Mouse (Mus musculus) common myeloid progenitor, adult 5-6 weeks (primary cell): ENCODE data around the gene Cd164l2. TPM values are rescaled to one million over a fixed set of nuclear protein-coding genes. Genes with fewer than 3 reads are reported as not detected.

Source experiments
- ATAC-seq: replicated peaks from 2 replicates; pipeline ENCODE4 v1.8.0; 2016; ENCODE audit warnings: low read depth, mild to moderate bottlenecking, moderate TSS enrichment, inconsistent platforms; ENCODE audit not compliant: poor library complexity, severe bottlenecking
- total RNA-seq: library from RNA; stranded (forward); fragments of 200-1000, 187-1606 nt; gene quantifications from 2 replicates; pipeline ENCODE4 v1.2.3, GENCODE M21; 2017

The Cd164l2 gene
- total RNA-seq, 1 experiment from 2014 or later = not detected

- ATAC-seq = peak; percentile 42
Measured at GRCm38 (mm10) chr4:133217641-133218040, 5.7 kb downstream of the Cd164l2 start.

GRCm38 (mm10) chr4:133218745-133219144 lies 6.8 kb downstream of the Cd164l2 start:
- ATAC-seq = no peak

DNA sequence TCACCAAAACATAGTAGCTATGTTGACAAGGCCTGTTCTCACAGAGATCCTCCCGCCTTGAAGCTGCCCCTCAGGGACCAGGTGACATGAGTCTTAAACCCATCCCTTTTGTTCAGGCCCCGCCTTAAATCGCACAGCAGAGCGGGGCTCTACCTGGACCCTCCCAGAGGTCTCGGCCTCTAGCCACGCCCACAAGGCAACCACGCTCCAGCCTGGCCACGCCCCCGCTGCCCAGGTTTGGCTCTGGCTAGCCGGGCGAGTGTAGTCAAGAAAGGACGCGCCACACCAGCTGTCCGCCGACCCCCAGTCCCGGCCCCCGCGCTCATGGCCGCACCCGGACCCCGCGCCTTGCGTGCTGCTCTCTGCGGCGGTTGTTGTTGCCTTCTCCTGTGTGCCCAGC lies 8.7 kb downstream of the Cd164l2 start:
- ATAC-seq = no peak

GRCm38 (mm10) chr4:133221701-133222100 lies 9.8 kb downstream of the Cd164l2 start:
- ATAC-seq = no peak

GRCm38 (mm10) chr4:133223875-133224274 lies 11.9 kb downstream of the Cd164l2 start:
- no peak for ATAC-seq

DNA sequence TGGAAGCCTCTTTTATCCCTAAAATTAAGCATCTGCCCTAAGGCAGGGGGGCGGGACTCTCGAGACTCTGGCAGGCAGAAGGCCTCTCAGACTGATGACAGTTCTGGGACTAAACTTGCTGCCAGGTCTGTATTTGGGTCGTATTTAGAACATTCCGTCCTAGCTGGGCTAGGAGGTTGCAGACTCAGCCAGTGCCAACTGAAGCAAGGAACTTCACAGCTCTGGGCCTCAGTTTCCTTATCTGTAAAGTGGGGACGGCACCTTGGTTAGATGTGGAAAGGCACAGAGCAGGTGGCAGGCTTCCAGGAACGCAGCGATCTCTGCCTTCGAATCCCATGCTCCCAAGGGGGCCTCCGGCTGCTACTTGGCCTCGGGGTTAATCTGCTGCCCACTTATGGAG lies 14.1 kb downstream of the Cd164l2 start:
- no peak for ATAC-seq

DNA sequence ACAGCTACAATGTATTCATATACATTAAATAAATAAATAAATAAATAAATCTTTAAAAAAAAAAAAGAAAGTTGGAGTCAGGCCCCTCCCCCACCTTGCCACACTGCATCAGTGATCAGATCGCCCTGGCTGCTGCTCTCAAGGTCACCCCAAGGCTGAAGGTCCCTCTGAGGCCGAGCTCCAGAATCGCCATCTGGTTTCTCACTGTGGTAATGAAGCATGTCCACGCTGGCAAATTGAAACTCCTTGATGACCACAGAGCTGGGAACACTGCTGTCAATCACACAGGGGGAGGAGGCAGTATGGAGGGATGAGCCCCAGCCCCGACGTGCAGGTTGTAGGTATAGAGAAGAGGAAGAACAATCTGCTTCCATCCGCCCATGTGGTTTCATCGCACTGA lies 15.7 kb downstream of the Cd164l2 start:
- no peak for ATAC-seq

DNA sequence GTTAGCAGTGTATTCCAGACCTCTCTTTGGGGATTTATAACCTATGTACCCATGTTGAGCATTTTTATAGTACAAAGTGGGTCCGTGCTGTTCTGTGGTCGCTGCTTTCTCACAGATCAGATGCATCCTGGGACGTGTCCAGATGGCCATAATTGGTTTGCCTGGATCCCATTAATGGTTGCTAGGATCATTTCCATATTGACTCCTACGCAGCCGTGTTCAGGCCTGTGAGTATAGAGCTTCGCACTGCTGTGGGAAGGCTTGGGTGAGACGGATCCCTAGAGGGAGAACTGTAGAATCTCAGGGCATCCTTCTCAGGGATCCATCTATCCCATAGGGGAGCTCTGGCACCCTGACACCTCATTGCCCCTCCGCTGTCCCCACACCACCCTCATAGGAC lies 17.7 kb downstream of the Cd164l2 start:
- ATAC-seq = no peak

GRCm38 (mm10) chr4:133233285-133233976 lies 21.5 kb downstream of the Cd164l2 start:
- peak; percentile 50; the same call in 1 of the 2 replicates for ATAC-seq

- no peak for ATAC-seq
Measured at GRCm38 (mm10) chr4:133234771-133235170, 22.8 kb downstream of the Cd164l2 start.

DNA sequence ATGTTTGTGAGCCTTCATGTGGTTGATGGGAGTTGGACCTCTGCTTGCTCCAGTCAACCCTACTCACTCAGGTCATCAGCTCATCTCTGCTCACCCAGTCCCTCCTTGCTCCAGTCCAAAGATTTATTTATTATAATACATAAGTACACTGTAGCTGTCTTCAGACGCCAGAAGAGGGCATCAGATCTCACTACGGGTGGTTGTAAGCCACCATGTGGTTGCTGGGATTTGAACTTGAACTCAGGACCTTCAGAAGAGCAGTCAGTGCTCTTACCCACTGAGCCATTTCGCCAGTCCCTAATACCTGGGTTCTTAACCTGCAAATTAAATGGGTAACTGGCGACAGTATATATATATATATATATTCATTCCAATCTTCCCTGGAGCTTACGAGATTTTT lies 23.5 kb downstream of the Cd164l2 start:
- no peak for ATAC-seq

DNA sequence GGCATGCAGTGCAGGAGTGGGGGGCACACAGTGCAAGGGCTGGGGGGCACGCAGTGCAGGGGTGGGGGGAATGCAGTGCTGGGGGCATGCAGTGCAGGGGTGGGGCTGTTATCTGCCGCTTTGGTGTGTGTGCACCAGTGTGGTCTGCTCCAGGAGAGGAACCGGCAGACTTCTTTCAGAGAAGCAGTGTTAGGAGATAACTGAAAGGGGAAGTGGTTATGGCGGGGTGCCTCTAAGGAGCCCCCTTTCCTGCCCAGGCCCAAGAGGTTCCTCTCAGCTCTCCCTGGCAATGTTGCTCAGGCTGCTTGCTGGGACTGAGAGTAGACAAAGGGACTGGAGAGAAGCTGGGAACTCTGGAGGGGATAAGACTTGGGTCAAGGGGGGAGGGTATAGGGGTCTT lies 26.0 kb downstream of the Cd164l2 start:
- peak; percentile 73 for ATAC-seq

GRCm38 (mm10) chr4:133240490-133240921 lies 28.6 kb downstream of the Cd164l2 start, which contains the start of gene Map3k6:
TSS of gene Map3k6 (plus strand) at chr4:133240818.
- peak; percentile 29 for ATAC-seq

GRCm38 (mm10) chr4:133240934-133241908 lies 29.3 kb downstream of the Cd164l2 start:
- ATAC-seq = peak; percentile 67

- ATAC-seq = no peak
Measured at GRCm38 (mm10) chr4:133241910-133242309, 30.0 kb downstream of the Cd164l2 start.

DNA sequence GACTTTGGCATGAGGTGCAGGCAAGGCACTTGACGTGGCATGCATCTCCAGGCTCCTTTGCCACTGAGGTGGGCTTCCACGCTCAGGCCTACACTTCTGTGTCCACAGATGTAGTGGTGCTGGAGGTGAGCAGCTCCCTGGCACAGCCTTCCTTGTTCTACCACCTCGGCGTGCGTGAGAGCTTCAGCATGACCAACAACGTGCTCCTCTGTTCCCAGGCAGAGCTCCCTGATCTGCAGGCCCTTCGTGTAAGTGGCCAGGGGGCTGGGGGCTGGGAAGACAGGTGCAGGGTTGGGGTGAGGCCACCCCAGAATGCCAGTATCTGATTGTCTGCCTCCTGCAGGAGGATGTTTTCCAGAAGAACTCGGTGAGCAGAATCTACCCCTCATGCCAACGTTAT lies 30.8 kb downstream of the Cd164l2 start:
- no peak for ATAC-seq

- no peak for ATAC-seq
Measured at GRCm38 (mm10) chr4:133243538-133243937, 31.6 kb downstream of the Cd164l2 start.

GRCm38 (mm10) chr4:133244289-133244688 lies 32.4 kb downstream of the Cd164l2 start:
- ATAC-seq = peak; percentile 27

DNA sequence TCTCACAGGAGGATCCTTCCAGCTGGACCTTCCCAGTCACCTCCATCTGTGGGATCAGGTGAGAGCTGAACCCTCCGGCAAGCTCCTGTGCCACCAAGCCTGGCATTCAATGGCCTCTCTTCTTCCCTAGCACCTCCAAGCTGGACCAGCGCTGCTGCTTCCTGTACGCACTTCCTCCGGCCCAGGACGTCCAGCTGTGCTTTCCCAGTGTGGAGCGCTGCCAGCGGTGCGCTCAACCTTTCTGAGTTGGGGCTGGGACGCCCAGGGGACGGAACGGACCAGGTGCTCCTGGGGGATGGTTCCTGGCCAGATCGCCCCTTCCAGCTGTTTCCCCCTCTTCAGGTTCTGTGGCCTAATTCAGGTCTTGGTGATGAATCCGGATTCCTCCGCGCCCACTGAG lies 35.1 kb downstream of the Cd164l2 start:
- ATAC-seq = no peak

GRCm38 (mm10) chr4:133247806-133248449 lies 36.0 kb downstream of the Cd164l2 start:
- peak; percentile 60 for ATAC-seq
